Mouse (Mus musculus) heart, postnatal 4 days (tissue): ENCODE measurements around the gene Boll. TPM values are rescaled to one million over a fixed set of nuclear protein-coding genes. Genes with fewer than 3 reads are reported as not detected.
A peak's percentile ranks its signal among the peaks of the same experiment; 100 is the strongest.

ENCODE experiments used
- DNase-seq: peaks from one replicate; pipeline ENCODE4 v3.0.0; 2021
- total RNA-seq, 2 experiments: library from RNA; stranded (reverse); gene quantifications; 2 replicates each; pipeline ENCODE4 v1.2.3; 2021

Boll gene
- total RNA-seq, 2 experiments from 2014 or later, result 0.36 TPM; not detected in 1

DNA sequence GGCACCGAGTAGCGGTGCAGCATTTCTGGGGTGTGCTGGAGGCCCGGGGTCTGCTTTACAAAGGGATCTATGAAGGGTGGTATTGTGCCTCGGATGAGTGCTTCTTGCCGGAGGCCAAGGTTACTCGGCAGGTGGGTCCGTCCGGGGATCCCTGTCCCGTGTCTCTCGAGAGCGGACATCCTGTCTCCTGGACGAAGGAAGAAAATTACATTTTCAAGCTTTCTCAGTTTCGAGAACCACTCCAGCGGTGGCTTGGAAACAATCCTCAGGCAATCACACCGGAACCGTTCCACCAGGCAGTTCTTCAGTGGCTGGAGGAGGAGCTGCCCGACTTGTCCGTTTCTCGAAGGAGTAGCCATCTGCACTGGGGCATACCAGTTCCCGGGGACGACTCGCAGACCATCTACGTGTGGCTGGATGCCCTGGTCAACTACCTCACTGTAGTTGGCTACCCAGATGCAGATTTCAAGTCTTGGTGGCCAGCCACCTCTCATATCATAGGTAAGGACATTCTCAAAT is 125.6 kb downstream of the Boll start:
- DNase-seq, result peak; percentile 36

DNA sequence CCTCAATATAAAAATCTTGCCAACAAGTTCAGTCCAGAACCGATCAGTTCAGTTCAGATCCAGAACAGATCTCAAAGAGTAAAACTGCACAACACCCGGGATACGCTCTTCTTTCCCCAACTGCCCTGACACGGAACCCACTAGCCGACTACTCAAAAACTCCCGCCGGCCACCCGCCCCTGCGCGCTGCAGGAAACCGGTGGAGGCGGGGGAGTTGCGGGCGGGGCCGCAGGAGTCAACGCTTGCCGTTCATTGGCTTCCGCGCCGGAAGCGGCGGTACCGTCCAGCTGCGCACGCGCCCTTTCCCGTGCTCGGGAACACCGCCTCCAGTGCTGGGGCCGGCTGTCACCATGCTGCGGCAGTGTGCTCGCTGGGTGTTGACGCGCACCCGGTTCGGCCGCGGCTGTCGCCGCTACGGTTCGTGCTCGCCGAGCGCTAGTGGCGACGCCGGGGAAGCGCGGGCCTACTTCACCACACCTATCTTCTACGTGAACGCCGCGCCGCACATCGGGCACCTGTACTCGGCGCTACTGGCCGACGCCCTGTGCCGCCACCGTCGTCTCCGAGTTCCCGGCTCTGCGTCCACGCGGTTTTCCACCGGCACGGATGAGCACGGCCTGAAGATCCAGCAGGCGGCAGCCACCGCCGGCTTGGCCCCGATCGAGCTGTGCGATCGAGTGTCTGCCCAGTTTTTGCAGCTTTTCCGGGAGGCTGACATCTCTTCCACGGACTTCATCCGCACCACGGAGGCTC is 126.2 kb downstream of the Boll start, which contains the start of gene Mars2:
Gene Mars2, plus strand, starts transcription at position 288 of the 753 bp plus-strand sequence.
- peak; percentile 97 for DNase-seq

DNA sequence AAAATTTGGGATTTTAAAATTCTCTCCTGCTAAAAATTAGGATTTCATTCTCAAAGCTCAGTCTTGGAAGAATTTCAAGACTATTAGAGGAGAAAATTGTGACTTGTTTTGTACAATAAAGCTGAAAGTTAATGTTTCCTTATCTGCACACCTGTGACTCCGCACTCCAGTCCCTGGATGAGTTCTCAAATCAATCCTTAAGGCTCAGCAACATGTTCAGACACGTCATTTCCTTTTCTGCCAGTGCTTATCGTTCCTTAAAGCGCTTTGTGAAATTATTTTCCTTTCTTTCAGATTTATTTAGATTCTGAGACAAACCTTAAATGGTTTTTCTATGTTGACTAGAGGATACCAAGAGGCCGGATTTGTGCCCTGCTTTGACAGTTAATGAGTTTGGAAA is 126.8 kb downstream of the Boll start:
- DNase-seq, result no peak

GRCm38 (mm10) chr1:55234910-55235520 is 128.3 kb downstream of the Boll start:
- DNase-seq, result no peak

DNA sequence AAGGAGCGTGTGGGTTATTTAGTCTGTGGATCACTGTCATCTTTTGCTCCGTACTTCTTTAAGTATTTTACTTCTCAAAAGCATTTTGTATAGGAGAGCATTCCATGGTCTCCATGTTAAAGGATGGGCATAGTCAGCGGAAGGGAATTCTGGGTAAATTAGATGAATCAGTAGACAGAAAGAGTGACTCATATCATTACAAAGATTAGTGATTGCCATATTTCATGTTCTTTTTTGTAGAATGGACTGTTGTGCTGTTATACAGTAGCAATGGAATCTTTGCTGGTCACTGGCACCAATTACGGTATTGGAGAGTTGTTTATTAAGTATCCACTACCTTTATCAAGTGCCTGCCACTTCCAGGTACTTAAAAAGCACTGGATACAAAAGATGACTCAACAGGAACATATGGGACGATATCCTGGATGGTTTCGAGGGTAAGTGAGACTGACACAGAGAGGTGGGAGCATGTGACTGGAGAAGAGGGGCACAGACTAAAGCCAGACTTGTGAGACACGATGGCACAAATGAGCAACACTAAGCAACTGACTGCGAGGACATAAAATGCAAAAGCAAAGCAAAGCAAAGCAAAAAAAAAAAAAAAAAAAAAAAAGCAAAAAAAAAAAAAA is 134.9 kb downstream of the Boll start:
- no peak for DNase-seq

DNA sequence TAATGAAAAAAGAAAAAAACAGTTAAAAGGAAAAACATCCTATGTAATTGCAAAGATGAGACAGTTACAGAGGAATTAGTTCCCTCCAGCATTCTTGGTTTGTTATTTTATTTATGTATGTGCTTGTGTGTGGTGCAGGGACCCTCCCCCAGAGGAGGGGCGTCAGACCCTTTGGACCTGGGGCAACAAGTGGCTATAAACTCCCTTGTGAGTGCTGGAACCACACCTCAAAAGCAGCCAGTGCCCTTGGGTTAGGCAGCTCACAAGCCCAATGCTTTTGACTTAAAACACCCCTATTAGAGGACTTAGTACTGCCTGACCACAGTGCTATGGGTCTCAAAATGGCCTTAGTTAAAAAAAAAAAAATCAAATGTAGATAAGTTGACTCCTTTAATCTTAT is 135.9 kb downstream of the Boll start:
- no peak for DNase-seq

- DNase-seq, result peak; percentile 45
Measured at GRCm38 (mm10) chr1:55226011-55226857, 137.0 kb downstream of the Boll start, which contains the start of gene Rftn2. TSS of gene Rftn2 (minus strand) at chr1:55226782.

DNA sequence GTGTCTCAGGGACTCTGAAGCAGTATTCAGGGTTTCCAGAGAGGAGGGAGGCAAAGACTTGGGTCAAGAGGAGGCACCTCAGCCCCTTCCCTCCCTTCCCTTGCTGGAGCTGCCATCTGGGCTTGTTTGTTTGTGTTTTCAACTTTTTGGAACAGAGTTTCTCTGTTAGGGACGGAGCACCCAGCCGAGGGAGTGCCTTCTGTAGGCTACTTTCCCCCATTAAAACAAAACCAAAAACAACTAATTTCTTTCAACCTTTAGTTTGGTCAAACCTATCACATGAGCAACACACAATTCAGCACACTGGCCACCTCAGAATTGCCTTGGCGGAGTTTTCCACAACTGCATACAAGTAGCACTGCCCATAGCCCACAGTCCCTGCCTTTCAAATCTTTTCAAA is 137.9 kb downstream of the Boll start:
- no peak for DNase-seq

- no peak for DNase-seq
Measured at GRCm38 (mm10) chr1:55224111-55224510, 139.2 kb downstream of the Boll start.

GRCm38 (mm10) chr1:55223026-55223425 is 140.2 kb downstream of the Boll start:
- peak; percentile 2 for DNase-seq

- DNase-seq, result peak; percentile 60
Measured at GRCm38 (mm10) chr1:55221352-55221751, 141.9 kb downstream of the Boll start.

DNA sequence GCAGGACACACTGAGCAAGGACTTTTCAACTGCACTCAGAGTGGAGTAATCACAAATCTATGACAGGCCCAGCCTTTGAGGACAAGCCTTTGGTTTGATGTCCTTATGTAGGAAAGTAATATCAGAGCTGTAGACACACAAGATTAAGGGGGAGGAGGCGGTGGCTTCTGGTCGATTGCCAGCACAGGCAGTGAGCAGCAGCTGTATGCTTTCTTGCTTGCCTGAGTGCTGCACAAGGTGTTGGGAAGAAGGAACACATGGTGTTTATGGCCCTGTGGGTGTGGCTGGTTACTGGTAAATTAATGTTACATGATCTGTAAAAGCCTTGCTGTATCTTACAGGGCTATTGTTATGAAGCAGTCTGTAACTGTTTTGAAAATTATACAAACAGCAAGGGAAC is 146.1 kb downstream of the Boll start:
- peak; percentile 54 for DNase-seq

DNA sequence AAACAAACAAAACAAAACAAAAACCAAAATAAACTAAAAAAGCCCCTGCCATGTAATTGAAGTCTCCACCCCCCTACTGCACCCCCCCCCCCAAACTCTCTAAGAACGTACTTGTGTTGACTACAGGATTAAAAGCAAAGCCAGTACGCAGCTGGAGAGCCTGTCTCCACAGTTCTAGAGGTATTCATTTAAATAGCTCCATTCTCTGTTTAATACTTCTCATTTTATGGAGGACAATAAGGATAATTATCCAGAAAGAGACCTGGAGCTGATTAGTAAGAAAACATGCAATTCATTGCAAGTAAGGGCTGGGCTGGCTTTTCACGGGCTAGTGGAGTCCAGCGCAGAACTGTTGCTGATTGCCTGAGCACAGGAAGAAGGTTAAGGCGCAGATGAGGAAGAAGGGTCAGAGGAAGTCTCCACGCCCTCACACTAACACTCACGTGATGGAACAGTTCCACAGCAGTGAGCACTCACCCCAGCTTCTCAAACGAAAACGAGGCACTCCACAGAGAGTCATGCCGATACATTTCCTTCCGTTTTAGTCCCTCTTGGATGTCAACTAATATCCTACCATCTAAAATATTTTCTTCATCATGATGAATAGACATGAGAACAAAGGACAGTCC is 148.0 kb downstream of the Boll start:
- no peak for DNase-seq

- DNase-seq, result no peak
Measured at GRCm38 (mm10) chr1:55213936-55214335, 149.3 kb downstream of the Boll start.

DNA sequence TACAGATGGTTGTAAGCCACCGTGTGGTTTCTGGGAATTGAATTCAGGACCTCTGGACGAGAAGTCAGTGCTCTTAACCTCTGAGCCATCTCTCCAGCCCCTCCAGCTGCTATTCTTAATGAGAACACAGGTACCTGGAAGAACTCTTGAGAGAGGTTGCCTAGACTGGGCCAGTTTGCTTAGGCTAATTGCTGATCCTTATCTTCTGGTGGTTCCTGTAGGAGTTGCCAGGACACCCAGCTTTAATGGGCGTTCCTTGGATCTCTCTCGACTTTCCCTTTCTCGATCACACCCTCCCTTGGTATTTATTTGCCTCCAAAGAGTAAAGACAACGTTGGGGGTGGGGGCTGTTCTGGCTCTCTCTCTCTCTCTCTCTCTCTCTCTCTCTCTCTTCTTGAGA is 149.8 kb downstream of the Boll start:
- no peak for DNase-seq

GRCm38 (mm10) chr1:55212771-55213170 is 150.5 kb downstream of the Boll start:
- DNase-seq, result no peak

DNA sequence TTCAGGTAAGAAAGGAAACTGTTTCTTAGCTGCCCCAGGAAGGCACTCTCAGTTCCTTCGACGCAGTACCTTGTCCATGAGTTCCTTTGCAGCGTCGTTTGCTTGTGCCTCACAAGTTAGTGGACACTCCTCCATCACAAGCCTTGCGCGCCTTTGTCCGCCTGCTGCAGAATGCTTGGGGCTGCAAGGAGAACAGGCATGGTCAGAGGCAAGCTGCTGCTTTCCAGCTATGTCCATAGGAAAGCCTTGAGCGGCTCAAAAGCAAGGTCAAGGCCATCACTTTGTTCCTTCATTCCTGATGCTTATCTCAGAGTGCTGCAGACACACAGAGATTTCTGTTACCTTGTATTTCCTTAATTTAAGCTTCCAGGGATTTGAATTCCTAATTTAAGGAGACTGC is 152.2 kb downstream of the Boll start:
- DNase-seq, result no peak

DNA sequence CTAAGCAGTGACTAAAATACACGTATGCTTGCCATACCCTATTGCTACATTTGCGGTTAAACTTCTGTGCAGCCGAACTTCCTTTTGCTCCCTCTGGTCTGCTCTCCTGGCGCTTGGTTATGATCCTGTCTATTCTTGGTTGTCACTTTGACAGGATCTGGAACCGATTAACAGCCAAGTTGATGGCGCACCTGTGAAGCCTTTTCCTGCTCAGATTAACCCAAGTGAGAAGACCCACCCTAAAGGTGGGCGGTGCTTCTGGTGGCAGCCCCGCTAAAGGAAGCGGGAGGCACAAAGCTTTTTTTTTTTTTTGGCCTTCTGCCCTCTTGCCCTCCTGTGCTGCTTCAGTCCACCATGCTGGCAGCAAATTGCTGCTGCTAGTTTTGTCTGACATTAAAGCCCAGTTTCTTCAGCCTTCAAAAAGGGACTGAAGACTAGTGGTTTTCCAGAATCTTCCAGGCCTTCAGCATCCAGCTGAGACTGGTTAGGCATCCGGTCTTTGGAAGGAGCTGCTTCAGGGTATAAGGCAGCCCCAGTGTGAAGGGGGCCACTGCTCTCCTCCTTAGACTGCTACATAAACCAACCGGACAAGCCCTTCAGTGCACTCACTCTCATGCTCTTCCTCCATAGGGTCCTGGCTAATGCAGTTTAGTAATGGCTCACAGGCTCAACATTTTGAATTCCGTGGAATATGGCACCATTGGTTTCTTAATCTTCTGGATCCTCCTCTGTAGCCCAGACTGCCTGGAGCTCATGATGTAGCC is 152.9 kb downstream of the Boll start:
- no peak for DNase-seq

DNA sequence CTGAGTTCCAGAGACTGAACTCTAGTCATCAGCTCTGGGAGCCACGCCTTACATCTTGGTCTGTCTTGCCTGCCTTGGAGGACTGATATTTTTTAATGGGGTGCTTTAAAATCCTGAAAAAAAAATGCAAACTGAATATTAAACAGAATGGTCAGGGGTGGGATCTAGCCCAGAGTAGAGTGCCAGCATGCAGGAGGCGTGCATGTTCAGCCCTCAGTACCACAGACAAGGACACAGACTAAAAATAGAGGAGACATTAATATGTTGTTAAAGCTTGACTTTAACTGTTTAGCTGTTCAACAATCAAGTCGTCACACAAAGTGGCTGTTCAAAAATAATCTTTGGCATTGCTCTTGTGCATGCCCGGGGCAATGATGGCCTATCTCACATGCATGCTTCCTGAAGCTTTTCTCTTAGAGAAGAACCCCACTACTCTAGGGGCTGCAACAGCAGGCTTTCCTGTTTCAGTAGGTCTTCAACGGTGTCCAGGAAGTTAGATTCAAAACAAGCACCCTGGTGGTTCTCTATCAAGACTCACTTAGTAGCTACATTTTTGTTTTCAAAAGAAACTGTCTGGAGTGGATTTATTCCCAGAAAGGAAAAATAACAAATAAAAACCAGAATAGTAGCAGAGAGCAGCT is 154.6 kb downstream of the Boll start:
- DNase-seq, result no peak

- no peak for DNase-seq
Measured at GRCm38 (mm10) chr1:55207561-55207960, 155.7 kb downstream of the Boll start.
